Mouse (Mus musculus) skeletal muscle tissue, adult 2 months (tissue): ENCODE data around the gene Wnt11.
A peak's percentile ranks its signal among the peaks of the same experiment; 100 is the strongest.

Experiments
- DNase-seq: peaks from one replicate; pipeline ENCODE4 v3.0.0-alpha.2; 2012; ENCODE audit warnings: low read depth, low spot score

Wnt11 gene

GRCm38 (mm10) chr7:98903884-98904283 is 69.0 kb downstream of the Wnt11 start:
- peak; percentile 62 for DNase-seq
